Comparison of ENCODE assay signal across 8 mouse cellular contexts in the genomic region with DNA sequence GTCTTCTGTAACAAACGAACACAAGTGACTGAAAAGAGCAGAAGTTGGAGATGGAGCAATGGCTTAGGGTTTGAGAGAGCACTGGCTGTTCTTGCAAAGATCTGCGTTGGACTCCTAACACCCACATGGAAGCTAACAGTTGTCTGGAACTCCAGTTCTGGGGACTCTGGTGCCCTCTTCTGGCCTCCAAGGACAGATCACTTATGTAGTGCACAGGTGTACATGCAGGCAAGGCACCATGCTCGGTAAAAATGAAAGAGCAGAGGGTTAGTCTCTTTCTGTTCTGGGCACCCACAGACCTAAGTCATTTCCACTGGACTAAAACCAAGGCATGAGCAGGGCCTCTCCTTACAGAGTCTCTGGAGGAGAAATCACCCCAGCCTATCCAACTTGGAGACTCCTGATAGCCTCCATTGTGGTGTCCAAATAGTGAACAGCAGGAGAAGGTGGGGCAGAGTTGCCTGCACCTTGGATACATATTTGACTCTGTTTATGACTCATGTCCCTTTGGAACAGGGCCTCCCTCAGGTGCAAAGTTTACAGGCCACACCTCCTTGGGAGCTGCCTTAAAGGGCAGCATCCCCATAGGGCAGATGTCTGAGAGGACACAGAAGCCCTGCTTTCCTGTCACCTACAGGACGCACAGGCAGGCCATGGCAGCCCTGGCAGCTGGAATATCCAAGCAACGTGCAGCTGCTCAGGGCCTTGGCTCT. TPM values are rescaled to one million over a fixed set of nuclear protein-coding genes. Genes with fewer than 3 reads are reported as not detected.
DNase-seq lines count a peak whose midpoint lies in the region; ATAC-seq and TF ChIP-seq lines count a peak whose summit lies in the region.
"Had no signal": no experiment of that assay in that cellular context is flagged by ENCODE, and none has a peak within 500 bp of the region (broad histone marks: within the 10 kb centered on the region; RNA-seq: fewer than 3 reads in every experiment).

A gene (plus strand): TSS at position 600 of the 713 bp plus-strand sequence.

- ATAC-seq in intestine, embryonic 15.5 days: peak; percentile 91
- ATAC-seq in stomach, embryonic 15.5 days (ENCODE audit: insufficient read depth, low FRiP score, low read depth): peak; percentile 79
- no peak for ATAC-seq in midbrain, embryonic 15.5 days (replicated peaks)
- no peak for ATAC-seq in erythroid progenitor cell, adult 5-6 weeks (replicated peaks; ENCODE audit: low FRiP score, poor library complexity, severe bottlenecking)

- no peak within 1 kb of the TSS for H3K9ac ChIP-seq in intestine, embryonic 15.5 days
- H3K9ac ChIP-seq in stomach, embryonic 15.5 days: no peak within 1 kb of the TSS
- no peak within 1 kb of the TSS for H3K9ac ChIP-seq in midbrain, embryonic 15.5 days
- H3K9ac ChIP-seq: heart, embryonic 12.5 days had no signal

- H3K36me3 ChIP-seq in intestine, embryonic 15.5 days: no peaks in the 10 kb centered on the region
- H3K36me3 ChIP-seq in stomach, embryonic 15.5 days: no peaks in the 10 kb centered on the region
- H3K36me3 ChIP-seq in midbrain, embryonic 15.5 days (replicated peaks): no peaks in the 10 kb centered on the region
- H3K36me3 ChIP-seq: heart, embryonic 12.5 days had no signal

- intact Hi-C loops in left cerebral cortex, adult 2 months (cut with DNase I): loop anchor here (5.0 kb wide), 1 partner anchor 333 kb away; no protein-coding TSS in a partner anchor
- intact Hi-C loops in left cerebral cortex, postnatal 10 days (cut with DNase I): loop anchor here (5.0 to 10.0 kb wide), 3 partner anchors 93 to 230 kb away; a partner anchor contains a TSS

- WGBS in intestine, embryonic 15.5 days: 64% methylated on average over 5 of the region's 5 CpGs
- WGBS in stomach, embryonic 15.5 days: 70% methylated on average over 5 of the region's 5 CpGs
- WGBS in midbrain, embryonic 15.5 days: 80% methylated on average over 5 of the region's 5 CpGs

- TF ChIP-seq CTCF in left cerebral cortex, adult 2 months (IDR thresholded peaks at IDR 0.05): peak; percentile 24

- 0 out of 2 replicates have a peak, but pooled peaks cover 11% of the 10 kb centered on the region for H3K4me1 ChIP-seq in intestine, embryonic 15.5 days (replicated peaks)
- H3K4me1 ChIP-seq in stomach, embryonic 15.5 days: peaks cover 18% of the 10 kb centered on the region; the same call in 1 of the 2 replicates
- peaks cover 11% of the 10 kb centered on the region for H3K4me1 ChIP-seq in midbrain, embryonic 15.5 days
- H3K4me1 ChIP-seq: heart, embryonic 12.5 days had no signal

- H3K4me2 ChIP-seq in intestine, embryonic 15.5 days (replicated peaks): peak within 1 kb of the TSS; percentile 18; the same call in 1 of the 2 replicates
- no peak within 1 kb of the TSS for H3K4me2 ChIP-seq in stomach, embryonic 15.5 days
- H3K4me2 ChIP-seq in midbrain, embryonic 15.5 days: no peak within 1 kb of the TSS
- H3K4me2 ChIP-seq: heart, embryonic 12.5 days had no signal

- H3K27ac ChIP-seq in left cerebral cortex, adult 2 months: no peak within 1 kb of the TSS
- peak within 1 kb of the TSS; percentile 70; the same call in 1 of the 2 replicates for H3K27ac ChIP-seq in intestine, embryonic 15.5 days
- peak within 1 kb of the TSS; percentile 76; the same call in 1 of the 2 replicates for H3K27ac ChIP-seq in stomach, embryonic 15.5 days
- H3K27ac ChIP-seq in midbrain, embryonic 15.5 days: no peak within 1 kb of the TSS

- no peak for DNase-seq in left cerebral cortex, adult 2 months (ENCODE audit: extremely low spot score in 1 of 2, low spot score in 2 of 2)
- no peak for DNase-seq in left cerebral cortex, postnatal 10 days (ENCODE audit: extremely low spot score in 1 of 2, low spot score in 2 of 2)
- peak; percentile 53 for DNase-seq in NIH3T3 (ENCODE audit: low read depth)

- H3K27me3 ChIP-seq in intestine, embryonic 15.5 days (replicated peaks): no peaks in the 10 kb centered on the region
- H3K27me3 ChIP-seq in stomach, embryonic 15.5 days (replicated peaks): no peaks in the 10 kb centered on the region
- peaks cover 4% of the 10 kb centered on the region; the same call in 1 of the 2 replicates for H3K27me3 ChIP-seq in midbrain, embryonic 15.5 days (replicated peaks)
- H3K27me3 ChIP-seq: heart, embryonic 12.5 days had no signal

- H3K9me3 ChIP-seq in intestine, embryonic 15.5 days: no peaks in the 10 kb centered on the region
- H3K9me3 ChIP-seq in stomach, embryonic 15.5 days: no peaks in the 10 kb centered on the region
- H3K9me3 ChIP-seq in midbrain, embryonic 15.5 days: no peaks in the 10 kb centered on the region
- H3K9me3 ChIP-seq: heart, embryonic 12.5 days had no signal

- H3K4me3 ChIP-seq in left cerebral cortex, adult 2 months: no peak within 1 kb of the TSS
- no peak within 1 kb of the TSS for H3K4me3 ChIP-seq in intestine, embryonic 15.5 days (replicated peaks)
- no peak within 1 kb of the TSS for H3K4me3 ChIP-seq in stomach, embryonic 15.5 days (replicated peaks)
- no peak within 1 kb of the TSS for H3K4me3 ChIP-seq in midbrain, embryonic 15.5 days
- H3K4me3 ChIP-seq: heart, embryonic 12.5 days had no signal

RNA-seq across cellular contexts. Expression of the gene that starts here (rescaled TPM):
- not detected for total RNA-seq in left cerebral cortex, adult 2 months (2021)
- not detected for total RNA-seq in left cerebral cortex, postnatal 10 days (2021)
- 2.5 and 3.3 TPM in 2 replicates for polyA plus RNA-seq in intestine, embryonic 15.5 days (2015; fragmentation: Nextera tagmentation; extraction: Ambion mirVana)
- 2.2 and 2.4 TPM in 2 replicates for polyA plus RNA-seq in stomach, embryonic 15.5 days (2015; fragmentation: Nextera tagmentation; extraction: Ambion mirVana)
- polyA plus RNA-seq in midbrain, embryonic 15.5 days (2015; fragmentation: Nextera tagmentation; extraction: Ambion mirVana): 0.06 and 0.11 TPM in 2 replicates
- total RNA-seq in erythroid progenitor cell, adult 5-6 weeks (2015; ENCODE audit: low replicate concordance): not detected in 2 replicates
- not detected in 2 replicates for total RNA-seq in erythroid progenitor cell, adult 5-6 weeks (2017; ENCODE audit: low replicate concordance)
- polyA plus RNA-seq: heart, embryonic 12.5 days had no signal

Comparison
In these comparisons a context has a peak if more than half of its experiments do, and no peak if none do; other contexts are left out.
1. H3K27ac ChIP-seq: peak in intestine, embryonic 15.5 days (single experiment) and stomach, embryonic 15.5 days (single experiment); none in left cerebral cortex, adult 2 months (single experiment) and midbrain, embryonic 15.5 days (single experiment).
2. ATAC-seq: peak in intestine, embryonic 15.5 days (single experiment) and stomach, embryonic 15.5 days (single experiment); none in midbrain, embryonic 15.5 days (single experiment) and erythroid progenitor cell, adult 5-6 weeks (single experiment).